Mouse (Mus musculus): Measurements from ENCODE around the gene Gadd45b. TPM values are rescaled to one million over a fixed set of nuclear protein-coding genes. Genes with fewer than 3 reads are reported as not detected.

The Gadd45b gene
- polyA plus RNA-seq, 1 experiment from 2014 or later: 32.7 TPM

- Histone ChIP-seq H3K4me3 (peak overlapping the region; percentile 38; the same call in 1 of the 2 replicates), H3K9me3 (no peaks in the 10 kb centered on the region), H3K9ac (peak overlapping the region; percentile 59), H3K27me3 (no peaks in the 10 kb centered on the region), H3K27ac (peak overlapping the region; percentile 90), H3K4me2 (replicated peaks) (peak overlapping the region; percentile 71), H3K4me1 (peaks cover 60% of the 10 kb centered on the region), H3K36me3 (no peaks in the 10 kb centered on the region)
- ATAC-seq (ENCODE audit: low FRiP score, low read depth): no peak; the same call in 1 of the 2 replicates
- 39% methylated on average over 8 of the region's 8 CpGs for WGBS
Observed at GRCm38 (mm10) chr10:80940320-80940987, 10.6 kb downstream of the Gadd45b start.

GRCm38 (mm10) chr10:80940988-80941347 lies 11.1 kb downstream of the Gadd45b start:
- Histone ChIP-seq H3K4me1 (peaks cover 55% of the 10 kb centered on the region), H3K4me2 (replicated peaks) (peak overlapping the region; percentile 71; the same call in 1 of the 2 replicates), H3K9ac (peak overlapping the region; percentile 59), H3K27me3 (no peaks in the 10 kb centered on the region), H3K27ac (peak overlapping the region; percentile 90; the same call in 1 of the 2 replicates), H3K36me3 (no peaks in the 10 kb centered on the region), H3K9me3 (no peaks in the 10 kb centered on the region), H3K4me3 (no peak overlapping the region)
- ATAC-seq (ENCODE audit: low FRiP score, low read depth): no peak
- WGBS: 69% methylated on average over 2 of the region's 2 CpGs

- H3K9ac ChIP-seq: no peak overlapping the region
- H3K4me2 ChIP-seq (replicated peaks): no peak overlapping the region
- no peak for ATAC-seq (ENCODE audit: low FRiP score, low read depth)
- H3K27ac ChIP-seq: no peak overlapping the region
- H3K9me3 ChIP-seq: no peaks in the 10 kb centered on the region
- peaks cover 46% of the 10 kb centered on the region for H3K4me1 ChIP-seq
- no peak overlapping the region for H3K4me3 ChIP-seq
- no peaks in the 10 kb centered on the region for H3K27me3 ChIP-seq
- 51% methylated on average over 8 of the region's 8 CpGs for WGBS
- no peaks in the 10 kb centered on the region for H3K36me3 ChIP-seq
Observed at GRCm38 (mm10) chr10:80942919-80943318, 13.0 kb downstream of the Gadd45b start.

GRCm38 (mm10) chr10:80943701-80944100 lies 13.8 kb downstream of the Gadd45b start:
- H3K9ac ChIP-seq: peak overlapping the region; percentile 36; the same call in 1 of the 2 replicates
- no peaks in the 10 kb centered on the region for H3K9me3 ChIP-seq
- no peaks in the 10 kb centered on the region for H3K36me3 ChIP-seq
- no peaks in the 10 kb centered on the region for H3K27me3 ChIP-seq
- H3K27ac ChIP-seq: no peak overlapping the region
- H3K4me2 ChIP-seq (replicated peaks): no peak overlapping the region
- no peak overlapping the region for H3K4me3 ChIP-seq
- 81% methylated on average over 9 of the region's 9 CpGs for WGBS
- no peak for ATAC-seq (ENCODE audit: low FRiP score, low read depth)
- H3K4me1 ChIP-seq: peaks cover 42% of the 10 kb centered on the region

- no peak for ATAC-seq (ENCODE audit: low FRiP score, low read depth)
- Histone ChIP-seq H3K4me1 (peaks cover 37% of the 10 kb centered on the region), H3K9ac (no peak overlapping the region), H3K9me3 (no peaks in the 10 kb centered on the region), H3K4me2 (replicated peaks) (no peak overlapping the region), H3K36me3 (no peaks in the 10 kb centered on the region), H3K27ac (no peak overlapping the region), H3K4me3 (no peak overlapping the region), H3K27me3 (no peaks in the 10 kb centered on the region)
- WGBS: 88% methylated on average over 5 of the region's 5 CpGs
Observed at GRCm38 (mm10) chr10:80944231-80944630, 14.4 kb downstream of the Gadd45b start.

- H3K4me3 ChIP-seq: no peak overlapping the region
- 61% methylated on average over 14 of the region's 14 CpGs for WGBS
- H3K4me2 ChIP-seq (replicated peaks): no peak overlapping the region
- H3K9ac ChIP-seq: no peak overlapping the region
- no peak for ATAC-seq (ENCODE audit: low FRiP score, low read depth)
- H3K4me1 ChIP-seq: peaks cover 14% of the 10 kb centered on the region
- H3K9me3 ChIP-seq: no peaks in the 10 kb centered on the region
- no peaks in the 10 kb centered on the region for H3K36me3 ChIP-seq
- H3K27ac ChIP-seq: no peak overlapping the region
- H3K27me3 ChIP-seq: peaks cover 4% of the 10 kb centered on the region; the same call in 1 of the 2 replicates
Observed at GRCm38 (mm10) chr10:80946684-80947437, 17.0 kb downstream of the Gadd45b start.

- H3K4me3 ChIP-seq: no peak overlapping the region
- H3K27me3 ChIP-seq: peaks cover 4% of the 10 kb centered on the region; the same call in 1 of the 2 replicates
- 40% methylated on average over 2 of the region's 2 CpGs for WGBS
- peaks cover 14% of the 10 kb centered on the region for H3K4me1 ChIP-seq
- peak overlapping the region; percentile 52; the same call in 1 of the 2 replicates for H3K27ac ChIP-seq
- peak overlapping the region; percentile 31; the same call in 1 of the 2 replicates for H3K9ac ChIP-seq
- no peaks in the 10 kb centered on the region for H3K36me3 ChIP-seq
- no peaks in the 10 kb centered on the region for H3K9me3 ChIP-seq
- H3K4me2 ChIP-seq (replicated peaks): no peak overlapping the region
- no peak for ATAC-seq (ENCODE audit: low FRiP score, low read depth)
Observed at GRCm38 (mm10) chr10:80947802-80948201, 17.9 kb downstream of the Gadd45b start.

GRCm38 (mm10) chr10:80948570-80948969 lies 18.7 kb downstream of the Gadd45b start:
- ATAC-seq (ENCODE audit: low FRiP score, low read depth): no peak
- Histone ChIP-seq H3K9ac (no peak overlapping the region), H3K36me3 (no peaks in the 10 kb centered on the region), H3K27me3 (peaks cover 4% of the 10 kb centered on the region; the same call in 1 of the 2 replicates), H3K4me3 (no peak overlapping the region), H3K4me1 (peaks cover 14% of the 10 kb centered on the region), H3K4me2 (replicated peaks) (no peak overlapping the region), H3K9me3 (no peaks in the 10 kb centered on the region), H3K27ac (no peak overlapping the region)
- WGBS: 36% methylated on average over 6 of the region's 6 CpGs

GRCm38 (mm10) chr10:80949081-80949480 lies 19.2 kb downstream of the Gadd45b start:
- peaks cover 4% of the 10 kb centered on the region; the same call in 1 of the 2 replicates for H3K27me3 ChIP-seq
- 69% methylated on average over 3 of the region's 3 CpGs for WGBS
- H3K4me2 ChIP-seq (replicated peaks): no peak overlapping the region
- no peaks in the 10 kb centered on the region for H3K9me3 ChIP-seq
- H3K4me1 ChIP-seq: peaks cover 14% of the 10 kb centered on the region
- H3K9ac ChIP-seq: no peak overlapping the region
- no peak for ATAC-seq (ENCODE audit: low FRiP score, low read depth)
- H3K27ac ChIP-seq: no peak overlapping the region
- no peaks in the 10 kb centered on the region for H3K36me3 ChIP-seq
- H3K4me3 ChIP-seq: no peak overlapping the region

- Histone ChIP-seq H3K27ac (no peak overlapping the region), H3K36me3 (no peaks in the 10 kb centered on the region), H3K4me2 (replicated peaks) (no peak overlapping the region), H3K4me3 (no peak overlapping the region), H3K27me3 (peaks cover 4% of the 10 kb centered on the region; the same call in 1 of the 2 replicates), H3K9ac (no peak overlapping the region), H3K4me1 (peaks cover 22% of the 10 kb centered on the region), H3K9me3 (no peaks in the 10 kb centered on the region)
- no peak for ATAC-seq (ENCODE audit: low FRiP score, low read depth)
- WGBS: 32% methylated on average over 5 of the region's 5 CpGs
Observed at GRCm38 (mm10) chr10:80950314-80950713, 20.4 kb downstream of the Gadd45b start.

- Histone ChIP-seq H3K27me3 (peaks cover 4% of the 10 kb centered on the region; the same call in 1 of the 2 replicates), H3K4me1 (peaks cover 24% of the 10 kb centered on the region), H3K4me3 (no peak overlapping the region), H3K36me3 (no peaks in the 10 kb centered on the region), H3K27ac (no peak overlapping the region), H3K9me3 (no peaks in the 10 kb centered on the region), H3K4me2 (replicated peaks) (no peak overlapping the region), H3K9ac (no peak overlapping the region)
- no peak for ATAC-seq (ENCODE audit: low FRiP score, low read depth)
- WGBS: 81% methylated on average over 10 of the region's 10 CpGs
Observed at GRCm38 (mm10) chr10:80951761-80952390, 22.0 kb downstream of the Gadd45b start.

- peaks cover 19% of the 10 kb centered on the region for H3K4me1 ChIP-seq
- H3K9ac ChIP-seq: 0 out of 2 replicates have a peak overlapping the region, but pooled peaks have one; percentile 25
- H3K27ac ChIP-seq: no peak overlapping the region
- ATAC-seq (ENCODE audit: low FRiP score, low read depth): no peak
- no peaks in the 10 kb centered on the region for H3K9me3 ChIP-seq
- H3K27me3 ChIP-seq: peaks cover 4% of the 10 kb centered on the region; the same call in 1 of the 2 replicates
- no peak overlapping the region for H3K4me3 ChIP-seq
- WGBS: 73% methylated on average over 15 of the region's 15 CpGs
- no peak overlapping the region for H3K4me2 ChIP-seq (replicated peaks)
- no peaks in the 10 kb centered on the region for H3K36me3 ChIP-seq
Observed at GRCm38 (mm10) chr10:80952449-80952848, 22.6 kb downstream of the Gadd45b start.
